Mouse (Mus musculus): ENCODE measurements around the gene Knl1. TPM values are rescaled to one million over a fixed set of nuclear protein-coding genes. Genes with fewer than 3 reads are reported as not detected.

Knl1 gene
- total RNA-seq, 2 experiments from 2014 or later, result 0.03 to 0.06 TPM

DNA sequence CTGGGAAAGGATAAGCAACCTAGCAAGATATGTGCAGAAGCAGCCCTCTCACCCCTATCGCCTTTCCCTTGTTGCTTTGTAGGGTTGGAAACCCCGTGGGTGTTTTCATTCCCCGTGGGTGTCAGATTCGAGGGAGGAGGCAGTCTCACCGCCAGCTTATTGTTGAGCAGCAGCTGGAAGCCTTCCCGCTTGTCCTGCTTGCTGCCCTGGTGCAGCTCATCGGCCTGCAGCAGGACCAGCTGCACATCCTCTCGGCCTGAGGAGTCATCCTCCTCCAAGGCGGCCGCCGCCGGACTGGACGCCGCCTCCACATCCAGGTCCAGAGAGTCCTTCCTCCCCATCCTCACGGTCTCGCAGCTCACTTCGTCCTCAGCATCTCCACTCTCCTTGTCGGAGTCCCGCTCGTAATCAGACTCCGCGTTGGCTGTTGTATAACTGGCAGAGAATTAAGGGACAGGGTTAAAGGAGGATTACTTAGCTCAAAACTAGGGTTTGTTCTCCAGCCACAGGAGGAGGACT, 100.3 kb downstream of the Knl1 start:
- intact Hi-C loops (cut with DNase I), result no loop called here
- Histone ChIP-seq H3K4me3 (no peak overlapping the region), H3K27ac (no peak overlapping the region)
- DNase-seq, result no peak
- no peak for TF ChIP-seq CTCF (IDR thresholded peaks at IDR 0.05)

- no peak for TF ChIP-seq CTCF (IDR thresholded peaks at IDR 0.05)
- DNase-seq, result no peak
- Histone ChIP-seq H3K27ac (no peak overlapping the region), H3K4me3 (no peak overlapping the region)
- intact Hi-C loops (cut with DNase I), result no loop called here
Observed at GRCm38 (mm10) chr2:119147775-119148174, 100.9 kb downstream of the Knl1 start.

- no peak for TF ChIP-seq CTCF (IDR thresholded peaks at IDR 0.05)
- no peak overlapping the region for H3K27ac ChIP-seq
- no peak for DNase-seq
- intact Hi-C loops (cut with DNase I), result no loop called here
- no peak overlapping the region for H3K4me3 ChIP-seq
Observed at GRCm38 (mm10) chr2:119152255-119152654, 105.3 kb downstream of the Knl1 start.

GRCm38 (mm10) chr2:119154683-119155082, 107.8 kb downstream of the Knl1 start:
- Histone ChIP-seq H3K4me3 (no peak overlapping the region), H3K27ac (no peak overlapping the region)
- no peak for DNase-seq
- intact Hi-C loops (cut with DNase I), result no loop called here
- TF ChIP-seq CTCF (IDR thresholded peaks at IDR 0.05), result no peak

Other genes with a start within 250 kb of the Knl1 start
- under 1 TPM; 0.28 to 0.31 TPM for gene Knstrn, start 233.1 kb upstream of the Knl1 start, total RNA-seq (2021)
- 100 to 1,000 TPM; 122 to 189 TPM for gene Ivd, start 185.2 kb upstream of the Knl1 start, total RNA-seq (2021)
- gene Bahd1, start 146.7 kb upstream of the Knl1 start, total RNA-seq (2021), result 1 to 10 TPM; 5.2 to 6.4 TPM
- gene Chst14, start 120.6 kb upstream of the Knl1 start, total RNA-seq (2021), result 1 to 10 TPM; 1.6 to 2.3 TPM
- 1 to 10 TPM; 3.2 to 4.8 TPM for gene Ccdc32, start 17.7 kb upstream of the Knl1 start, total RNA-seq (2021)
- 1 to 10 TPM; 2.8 to 3.4 TPM for gene Rpusd2, start 12.3 kb upstream of the Knl1 start, total RNA-seq (2021)
- gene Rad51, start 65.7 kb downstream of the Knl1 start, total RNA-seq (2021), result 1 to 10 TPM in 1 of 2 experiments, under 1 TPM in 1; 0.70 to 1.3 TPM
- gene Rmdn3, start 109.9 kb downstream of the Knl1 start, total RNA-seq (2021), result 1 to 10 TPM; 5.6 to 5.8 TPM
- gene Gchfr, start 120.7 kb downstream of the Knl1 start, total RNA-seq (2021), result not detected
- gene Gm14137, start 127.4 kb downstream of the Knl1 start, total RNA-seq (2021), result not detected
- gene Zfyve19, start 161.5 kb downstream of the Knl1 start, total RNA-seq (2021), result 10 to 100 TPM; 13.3 to 13.9 TPM
- gene Dnajc17, start 161.7 kb downstream of the Knl1 start, total RNA-seq (2021), result 1 to 10 TPM; 6.6 to 8.6 TPM
- gene Ppp1r14d, start 182.8 kb downstream of the Knl1 start, total RNA-seq (2021), result not detected
- gene Spint1, start 190.2 kb downstream of the Knl1 start, total RNA-seq (2021), result not detected
- not detected for gene Rhov, start 224.2 kb downstream of the Knl1 start, total RNA-seq (2021)
- gene Vps18, start 241.6 kb downstream of the Knl1 start, total RNA-seq (2021), result 10 to 100 TPM; 10.9 to 11.7 TPM

Measured in gastrocnemius, adult 2 months (tissue).